Mouse (Mus musculus) mesoderm, embryonic 11.5 days (tissue): Measurements from ENCODE around the gene Lactb.

Source experiments
- DNase-seq: peaks from one replicate; pipeline ENCODE4 v3.0.0-alpha.2; 2012; ENCODE audit warnings: low read depth, low spot score

Lactb gene

GRCm38 (mm10) chr9:66980458-66980857 lies 5.2 kb upstream of the Lactb start:
- DNase-seq: peak; percentile 76

DNA sequence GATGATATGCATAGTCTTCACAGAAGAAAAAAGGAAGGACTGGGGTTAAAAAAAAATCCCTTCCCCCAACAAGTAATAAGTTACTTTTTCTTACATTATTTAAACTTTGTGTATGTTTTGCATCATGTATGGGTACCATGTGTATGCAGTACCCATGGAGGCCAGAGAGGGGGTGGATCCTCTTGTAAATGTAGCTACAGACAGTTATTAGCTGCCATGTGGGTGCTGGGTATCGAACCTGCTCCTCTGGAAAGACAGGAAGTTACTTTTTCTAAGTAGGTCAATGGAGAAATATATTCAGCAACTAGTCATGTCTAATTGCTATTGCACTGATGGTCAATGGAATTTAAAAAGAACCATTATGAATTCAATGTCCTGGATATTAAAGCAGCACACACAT lies 3.2 kb upstream of the Lactb start:
- DNase-seq: no peak

GRCm38 (mm10) chr9:66977982-66978381 lies 2.7 kb upstream of the Lactb start:
- DNase-seq: no peak

- no peak for DNase-seq
Observed at GRCm38 (mm10) chr9:66977121-66977520, 1.8 kb upstream of the Lactb start.

GRCm38 (mm10) chr9:66974721-66975225 lies 511 bp downstream of the Lactb start:
- DNase-seq: peak; percentile 89

DNA sequence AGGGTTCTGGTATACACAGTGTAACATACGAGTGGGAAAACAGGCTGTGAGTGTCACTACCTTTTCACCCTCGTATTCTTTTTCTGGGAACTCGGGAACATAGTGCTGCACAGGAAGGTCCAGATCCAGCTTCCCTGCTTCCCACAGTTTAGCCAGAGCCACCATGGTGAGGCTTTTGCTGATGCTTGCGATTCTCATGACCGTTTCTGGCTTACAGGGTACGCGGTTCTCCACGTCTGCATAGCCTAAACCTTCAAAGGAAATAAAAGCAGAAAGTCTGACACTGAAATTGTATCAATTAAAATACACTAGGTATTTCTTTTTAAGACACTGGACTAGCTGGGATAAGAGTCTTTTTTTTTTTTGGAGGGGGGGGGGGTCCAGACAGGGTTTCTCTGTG lies 4.2 kb downstream of the Lactb start:
- no peak for DNase-seq

- no peak for DNase-seq
Observed at GRCm38 (mm10) chr9:66967492-66967891, 7.8 kb downstream of the Lactb start.

DNA sequence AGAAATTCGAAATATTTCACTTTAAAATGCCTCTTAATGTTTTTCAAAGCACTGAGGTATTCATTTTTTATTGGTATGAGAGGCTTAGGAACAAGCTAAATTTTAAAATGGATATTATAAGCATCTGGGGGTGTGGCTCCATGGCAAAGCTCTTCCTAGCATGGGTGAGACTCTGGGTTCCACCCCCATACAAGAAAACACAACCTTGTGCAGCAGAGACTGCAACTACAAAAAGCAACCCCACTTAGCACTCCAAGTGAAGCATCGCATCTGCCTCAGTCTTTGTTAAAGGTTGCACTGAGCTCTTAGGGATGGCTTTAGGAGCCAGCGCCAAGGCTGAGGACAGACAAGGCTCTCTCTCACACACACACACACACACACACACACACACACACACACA lies 13.8 kb downstream of the Lactb start:
- DNase-seq: no peak

GRCm38 (mm10) chr9:66957451-66957850 lies 17.8 kb downstream of the Lactb start:
- no peak for DNase-seq

DNA sequence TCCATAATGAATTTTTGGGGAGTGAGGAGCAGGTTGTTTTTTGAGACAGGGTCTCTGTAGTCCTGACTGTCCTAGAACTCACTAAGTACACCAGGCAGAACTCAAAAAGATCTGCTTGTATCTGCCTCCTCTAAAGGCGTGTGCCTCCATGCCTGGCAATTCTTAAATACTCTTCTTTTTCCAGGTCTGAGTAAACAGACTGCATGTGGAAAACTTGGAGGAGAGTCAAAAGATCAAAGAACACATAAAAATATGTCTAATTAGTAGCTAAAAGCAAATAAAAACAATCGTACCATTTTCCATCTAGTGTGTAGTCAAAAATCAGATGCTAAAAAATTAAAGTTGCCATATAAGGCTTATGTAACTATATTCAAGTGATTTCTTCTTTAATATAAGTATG lies 22.4 kb downstream of the Lactb start:
- DNase-seq: no peak

DNA sequence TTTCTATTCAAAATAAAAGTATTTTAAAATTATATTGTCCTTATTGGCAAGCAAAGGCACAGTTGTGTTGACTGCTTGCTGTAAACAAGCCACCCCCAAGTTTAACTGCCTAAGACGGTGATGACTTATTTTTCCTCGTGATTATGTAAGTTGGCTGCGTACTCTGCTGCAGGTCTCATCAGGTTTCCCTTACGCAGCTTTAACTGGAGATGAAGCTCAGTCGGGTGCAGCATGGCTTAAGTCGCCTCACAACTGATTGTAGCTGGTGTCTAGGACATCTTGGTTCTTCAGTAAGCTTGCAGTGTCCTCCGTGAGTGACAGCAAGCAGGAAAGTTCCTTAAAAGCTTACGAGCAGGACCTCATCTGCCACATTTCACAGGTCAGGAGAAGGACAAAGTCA lies 23.0 kb downstream of the Lactb start:
- DNase-seq: no peak

DNA sequence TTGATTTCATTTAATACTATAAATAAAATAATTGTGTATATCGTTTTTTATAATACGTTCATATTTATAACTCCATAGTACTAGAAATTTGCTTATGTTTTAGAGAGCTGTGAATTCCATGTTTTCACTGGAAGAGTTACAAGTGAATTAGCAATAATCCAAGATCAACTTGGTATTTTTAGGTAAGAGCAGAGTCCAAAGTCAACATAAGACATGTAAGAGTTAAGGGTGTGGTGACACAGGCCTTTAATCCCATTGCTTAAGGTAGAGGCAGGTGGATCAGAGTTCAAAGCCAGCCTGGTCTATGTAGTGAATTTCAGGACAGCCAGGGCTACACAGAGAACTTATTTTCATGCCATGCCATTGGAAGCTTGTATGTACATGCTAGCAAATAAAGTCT lies 26.7 kb downstream of the Lactb start:
- DNase-seq: no peak

GRCm38 (mm10) chr9:66945647-66946641 lies 29.3 kb downstream of the Lactb start, which contains the start of gene Rps27l:
Gene Rps27l (plus strand): TSS chr9:66946086.
- peak; percentile 96 for DNase-seq

GRCm38 (mm10) chr9:66945161-66945560 lies 30.1 kb downstream of the Lactb start:
- DNase-seq: no peak

GRCm38 (mm10) chr9:66938836-66939235 lies 36.4 kb downstream of the Lactb start:
- DNase-seq: peak; percentile 80

DNA sequence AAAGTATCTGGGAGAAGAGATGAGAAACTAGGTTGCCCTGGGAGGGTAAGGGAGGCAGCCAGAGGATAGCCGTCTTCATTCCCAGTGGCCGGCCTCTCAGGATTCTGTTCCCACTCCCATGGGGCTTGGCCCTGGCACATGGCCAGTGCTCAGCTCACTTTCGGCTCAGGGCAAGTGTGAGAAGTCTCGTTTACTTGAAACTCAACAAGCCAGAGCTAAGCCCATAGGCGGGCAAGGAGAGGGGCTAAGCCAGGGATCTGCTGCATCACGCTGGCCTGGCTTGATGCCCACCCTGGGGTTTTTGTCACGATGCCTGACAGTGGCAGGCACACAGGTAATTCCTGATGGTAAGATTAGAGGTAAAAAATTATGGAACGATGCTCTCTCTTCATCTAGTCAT lies 37.8 kb downstream of the Lactb start:
- DNase-seq: no peak

GRCm38 (mm10) chr9:66933869-66934808 lies 41.1 kb downstream of the Lactb start:
- DNase-seq: peak; percentile 13

DNA sequence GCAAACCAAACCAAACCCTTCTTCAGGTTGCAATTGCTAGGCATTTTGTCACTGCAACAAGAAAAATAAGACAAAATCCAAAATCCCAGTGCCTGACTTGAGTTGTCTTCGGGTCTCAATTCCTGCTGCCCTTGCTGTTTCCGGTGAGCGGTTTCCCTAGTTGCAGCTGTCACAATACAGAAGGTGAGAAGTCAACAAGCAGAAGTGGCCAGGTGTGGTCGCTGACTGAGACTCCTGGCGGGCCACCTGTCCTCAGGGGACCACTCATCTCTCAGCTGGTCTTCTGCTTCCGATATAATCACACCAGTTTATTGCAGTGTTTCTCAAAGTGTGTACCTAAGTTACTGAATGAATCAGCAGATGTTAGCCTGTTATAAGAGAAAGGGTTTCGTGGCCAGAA lies 44.9 kb downstream of the Lactb start:
- no peak for DNase-seq

DNA sequence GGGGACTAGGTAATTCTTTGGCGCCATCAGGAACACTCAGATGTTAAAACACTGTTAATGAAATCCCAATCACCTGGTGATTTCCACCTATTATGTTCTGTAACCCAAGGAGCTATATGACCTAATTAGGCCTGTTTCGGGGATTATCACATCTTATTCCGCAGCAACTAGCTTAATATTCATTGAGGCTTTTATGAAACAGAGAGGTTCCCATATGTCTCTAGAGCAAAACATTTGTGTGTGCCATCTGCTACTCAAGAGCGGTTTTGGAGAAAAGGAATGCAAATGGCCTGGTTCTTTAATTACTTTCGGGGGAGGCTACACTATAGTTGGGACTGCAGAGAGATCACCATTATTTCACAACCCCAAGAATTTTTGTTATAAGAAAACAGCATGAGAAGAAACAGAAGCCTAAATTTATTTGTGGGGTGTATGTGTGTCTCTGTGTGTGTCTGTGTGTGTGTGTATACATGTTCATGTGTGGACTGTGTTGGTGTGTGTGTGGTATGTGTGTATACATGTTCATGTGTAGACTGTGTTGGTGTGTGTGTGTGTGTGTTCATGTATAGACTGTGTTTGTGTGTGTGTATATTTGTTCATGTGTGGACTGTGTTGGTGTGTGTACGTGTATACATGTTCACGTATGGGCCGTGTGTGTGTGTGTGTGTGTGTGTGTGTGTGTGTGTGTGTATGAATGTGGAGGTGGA lies 47.4 kb downstream of the Lactb start:
- no peak for DNase-seq

GRCm38 (mm10) chr9:66925853-66926252 lies 49.4 kb downstream of the Lactb start:
- DNase-seq: no peak

DNA sequence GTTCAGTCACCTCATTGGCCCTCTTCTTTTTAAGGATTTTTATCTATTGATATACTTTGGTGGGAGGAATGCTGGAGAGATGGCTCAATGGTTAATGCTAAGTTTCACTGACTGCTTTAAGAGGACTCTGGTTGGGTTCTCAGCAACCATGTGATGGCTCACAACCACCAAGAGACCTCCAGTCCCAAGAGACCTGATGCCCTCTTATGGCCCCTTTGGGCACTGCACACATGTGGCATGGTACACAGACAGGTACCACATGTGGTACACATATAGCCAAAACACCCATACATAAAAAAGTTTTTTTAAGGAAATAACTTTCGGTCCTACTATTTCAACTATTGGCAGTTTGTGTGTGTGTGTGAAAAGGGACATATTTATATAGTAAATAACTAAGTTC lies 53.2 kb downstream of the Lactb start:
- no peak for DNase-seq
